23 mouse cellular contexts compared by ENCODE assay signal in genomic region chr14:120505918-120506317, GRCm38 (mm10).
"Had no signal": no experiment of that assay in that cellular context is flagged by ENCODE, and none has a peak within 500 bp of the region (broad histone marks: within the 10 kb centered on the region; RNA-seq: fewer than 3 reads in every experiment).

No protein-coding gene starts in this region.

- H3K9me3 ChIP-seq: heart, embryonic 12.5 days; hindbrain, embryonic 13.5 days; hindbrain, embryonic 15.5 days; kidney, embryonic 15.5 days; limb, embryonic 13.5 days; limb, embryonic 15.5 days; liver, embryonic 12.5 days had no signal

- H3K27me3 ChIP-seq: heart, embryonic 12.5 days; hindbrain, embryonic 13.5 days; hindbrain, embryonic 15.5 days; kidney, embryonic 15.5 days; limb, embryonic 13.5 days; limb, embryonic 15.5 days; liver, embryonic 12.5 days had no signal

- H3K4me1 ChIP-seq: kidney, embryonic 15.5 days; limb, embryonic 15.5 days had no signal

- H3K27ac ChIP-seq: hindbrain, embryonic 13.5 days; hindbrain, embryonic 15.5 days; hindbrain, postnatal 0 days; kidney, embryonic 15.5 days; kidney, postnatal 0 days; limb, embryonic 13.5 days; limb, embryonic 15.5 days; liver, embryonic 12.5 days had no signal

- ATAC-seq: hindbrain, postnatal 0 days; intestine, embryonic 16.5 days; liver, embryonic 12.5 days had no signal

- H3K4me3 ChIP-seq: heart, embryonic 12.5 days; hindbrain, embryonic 13.5 days; hindbrain, embryonic 15.5 days; kidney, embryonic 15.5 days; limb, embryonic 13.5 days; limb, embryonic 15.5 days; liver, embryonic 12.5 days had no signal

- DNase-seq: gastrocnemius, postnatal 14 days; gastrocnemius, postnatal 36 days; heart, adult 18-20 months; heart, postnatal 14 days; heart, postnatal 36 days; kidney, adult 11 months; kidney, adult 2 months; kidney, adult 9 months; kidney, postnatal 14 days; kidney, postnatal 36 days; layer of hippocampus, adult 9-11 months; layer of hippocampus, postnatal 36 days; left cerebral cortex, postnatal 4 days had no signal

- H3K36me3 ChIP-seq: hindbrain, embryonic 15.5 days had no signal
